Mouse (Mus musculus): ENCODE data around the gene Gm44965. TPM values are rescaled to one million over a fixed set of nuclear protein-coding genes. Genes with fewer than 3 reads are reported as not detected.

Gene Gm44965
- polyA plus RNA-seq, 1 experiment from 2014 or later: not detected

DNA sequence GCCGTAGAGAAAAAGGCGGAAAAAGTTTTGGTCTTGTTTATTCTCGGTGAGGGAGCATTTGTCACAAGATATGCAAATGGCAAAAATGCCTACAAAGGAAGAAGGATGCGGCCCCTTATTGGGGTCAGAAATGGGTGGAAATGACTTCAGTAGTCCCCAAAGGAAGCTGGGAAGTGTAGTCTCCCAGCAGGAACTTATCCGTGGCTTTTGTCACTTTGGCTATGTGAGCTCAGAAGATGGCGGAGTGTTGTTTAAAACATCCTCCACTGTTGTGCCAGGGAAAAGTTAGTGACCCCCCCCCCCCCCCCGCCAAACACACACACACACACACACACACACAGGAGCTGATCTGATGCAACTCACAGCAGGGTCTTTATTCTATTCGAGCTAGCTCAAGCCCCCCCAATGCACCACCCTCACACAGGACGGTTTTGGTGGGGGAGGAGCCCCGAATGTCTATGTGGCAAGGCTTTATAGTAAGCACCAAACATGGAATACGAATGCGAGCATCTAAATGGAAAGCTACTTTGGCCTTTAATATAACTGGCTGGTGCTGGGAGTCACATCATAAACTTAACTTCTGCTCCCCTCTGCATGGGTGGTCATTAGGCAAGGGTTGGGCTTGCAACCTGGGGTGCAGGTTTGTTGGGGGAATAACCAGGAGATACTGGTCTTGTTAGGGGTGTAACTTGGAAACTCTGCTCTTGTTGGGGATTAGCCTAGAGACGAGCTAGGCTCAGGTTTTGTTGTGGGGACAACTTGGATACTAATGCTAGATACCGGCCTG is 38.4 kb upstream of the Gm44965 start:
- H3K4me3 ChIP-seq (ENCODE audit: low read depth, low read length): peak overlapping the region; percentile 32
- 38% methylated on average over 13 of the region's 14 CpGs for WGBS
- H3K4me2 ChIP-seq (ENCODE audit: low read depth, severe bottlenecking): peak overlapping the region; percentile 68

GRCm38 (mm10) chr6:48555956-48556355 is 37.8 kb upstream of the Gm44965 start:
- no peak for DNase-seq (ENCODE audit: low spot score)
- Histone ChIP-seq H3K27me3 (ENCODE audit: control insufficient read depth, insufficient read depth, low read length) (no peaks in the 10 kb centered on the region), H3K27ac (replicated peaks; ENCODE audit: low read depth, low read length) (no peak overlapping the region), H3K4me3 (ENCODE audit: low read depth, low read length) (no peak overlapping the region), H3K9me3 (ENCODE audit: control insufficient read depth, low read length) (no peaks in the 10 kb centered on the region), H3K4me1 (ENCODE audit: control insufficient read depth, insufficient read depth, low read length) (peaks cover 3% of the 10 kb centered on the region; the same call in 1 of the 2 replicates), H3K4me2 (ENCODE audit: low read depth, severe bottlenecking) (no peak overlapping the region), H3K36me3 (ENCODE audit: control insufficient read depth, insufficient read depth, low read length) (no peaks in the 10 kb centered on the region), H3K9ac (ENCODE audit: low read length) (no peak overlapping the region)
- WGBS: 87% methylated on average over 3 of the region's 3 CpGs
- no peak for ATAC-seq (ENCODE audit: insufficient number of reproducible peaks, low FRiP score, low TSS enrichment, low read depth)

More for the DNA sequence above, 38.4 kb upstream of the Gm44965 start:
- no peaks in the 10 kb centered on the region for H3K36me3 ChIP-seq (ENCODE audit: control insufficient read depth, insufficient read depth, low read length)
- no peaks in the 10 kb centered on the region for H3K9me3 ChIP-seq (ENCODE audit: control insufficient read depth, low read length)
- DNase-seq (ENCODE audit: low spot score) (peak; percentile 69), ATAC-seq (ENCODE audit: insufficient number of reproducible peaks, low FRiP score, low TSS enrichment, low read depth) (peak; percentile 61; the same call in 1 of the 2 replicates)
- no peaks in the 10 kb centered on the region for H3K27me3 ChIP-seq (ENCODE audit: control insufficient read depth, insufficient read depth, low read length)
- peak overlapping the region; percentile 76 for H3K9ac ChIP-seq (ENCODE audit: low read length)
- peak overlapping the region; percentile 93 for H3K27ac ChIP-seq (replicated peaks; ENCODE audit: low read depth, low read length)
- H3K4me1 ChIP-seq (ENCODE audit: control insufficient read depth, insufficient read depth, low read length): peaks cover 3% of the 10 kb centered on the region; the same call in 1 of the 2 replicates

DNA sequence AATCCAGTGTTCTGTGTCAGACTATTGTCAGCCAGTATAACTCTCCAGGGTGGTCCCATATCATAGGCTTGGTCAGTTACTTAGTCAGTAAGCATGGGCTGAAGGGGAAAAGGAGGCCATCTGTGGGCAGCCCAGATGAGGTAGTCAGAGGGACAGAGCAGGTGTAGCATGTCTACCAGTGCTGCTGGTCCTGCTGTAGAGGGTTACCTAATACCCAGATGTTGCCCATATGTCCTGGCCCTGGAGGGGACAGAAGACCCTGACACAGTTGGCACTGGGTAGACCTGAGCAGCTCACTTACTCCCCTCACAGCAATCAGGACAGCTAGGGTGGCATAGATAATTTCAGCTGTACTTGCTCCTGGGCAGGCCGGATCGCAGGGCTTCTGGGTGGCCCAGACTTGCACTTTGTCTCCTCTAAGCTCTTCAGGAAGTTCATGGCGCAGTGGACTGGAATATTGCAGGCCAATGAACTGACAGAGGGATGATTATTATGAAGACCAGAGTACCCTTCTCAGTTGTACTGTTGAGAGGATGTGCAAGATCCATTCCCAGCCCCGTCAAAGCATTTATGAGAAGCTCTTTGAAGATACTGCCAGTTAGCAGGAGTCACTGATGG is 27.9 kb upstream of the Gm44965 start:
- Histone ChIP-seq H3K4me3 (ENCODE audit: low read depth, low read length) (no peak overlapping the region), H3K27me3 (ENCODE audit: control insufficient read depth, insufficient read depth, low read length) (no peaks in the 10 kb centered on the region), H3K36me3 (ENCODE audit: control insufficient read depth, insufficient read depth, low read length) (no peaks in the 10 kb centered on the region), H3K4me2 (ENCODE audit: low read depth, severe bottlenecking) (no peak overlapping the region), H3K27ac (replicated peaks; ENCODE audit: low read depth, low read length) (no peak overlapping the region), H3K9ac (ENCODE audit: low read length) (no peak overlapping the region), H3K4me1 (ENCODE audit: control insufficient read depth, insufficient read depth, low read length) (no peaks in the 10 kb centered on the region), H3K9me3 (ENCODE audit: control insufficient read depth, low read length) (no peaks in the 10 kb centered on the region)
- whole genome bisulfite sequencing: 93% methylated on average over 4 of the region's 4 CpGs
- DNase-seq (ENCODE audit: low spot score): no peak
- no peak for ATAC-seq (ENCODE audit: insufficient number of reproducible peaks, low FRiP score, low TSS enrichment, low read depth)

DNA sequence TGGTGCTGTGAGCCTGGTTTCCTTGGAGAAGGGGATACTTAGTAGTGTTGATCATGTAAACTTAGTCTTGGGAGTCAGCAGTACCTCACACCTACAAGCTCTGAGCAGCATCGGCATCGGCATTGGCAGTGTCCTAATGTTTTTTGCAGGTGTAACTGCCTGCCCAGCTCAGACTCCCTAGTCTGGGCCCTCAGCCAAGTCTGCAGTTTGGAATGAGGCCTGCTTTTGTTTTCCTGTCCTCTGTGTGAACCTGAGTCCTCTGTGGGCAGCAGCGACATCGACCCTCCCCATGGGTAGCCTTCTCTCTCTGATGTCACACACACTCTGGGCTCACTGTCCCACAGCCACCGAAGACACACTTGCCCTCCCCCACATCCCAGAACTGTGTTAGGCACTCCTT is 27.4 kb upstream of the Gm44965 start:
- Histone ChIP-seq H3K27ac (replicated peaks; ENCODE audit: low read depth, low read length) (no peak overlapping the region), H3K36me3 (ENCODE audit: control insufficient read depth, insufficient read depth, low read length) (no peaks in the 10 kb centered on the region), H3K4me2 (ENCODE audit: low read depth, severe bottlenecking) (no peak overlapping the region), H3K4me3 (ENCODE audit: low read depth, low read length) (no peak overlapping the region), H3K4me1 (ENCODE audit: control insufficient read depth, insufficient read depth, low read length) (no peaks in the 10 kb centered on the region), H3K27me3 (ENCODE audit: control insufficient read depth, insufficient read depth, low read length) (no peaks in the 10 kb centered on the region), H3K9ac (ENCODE audit: low read length) (0 out of 2 replicates have a peak overlapping the region, but pooled peaks have one; percentile 7), H3K9me3 (ENCODE audit: control insufficient read depth, low read length) (no peaks in the 10 kb centered on the region)
- no peak for DNase-seq (ENCODE audit: low spot score)
- WGBS: 79% methylated on average over 5 of the region's 5 CpGs
- ATAC-seq (ENCODE audit: insufficient number of reproducible peaks, low FRiP score, low TSS enrichment, low read depth): no peak

GRCm38 (mm10) chr6:48568036-48568984 is 25.4 kb upstream of the Gm44965 start:
- Histone ChIP-seq H3K27ac (replicated peaks; ENCODE audit: low read depth, low read length) (no peak overlapping the region), H3K27me3 (ENCODE audit: control insufficient read depth, insufficient read depth, low read length) (no peaks in the 10 kb centered on the region), H3K4me2 (ENCODE audit: low read depth, severe bottlenecking) (no peak overlapping the region), H3K4me3 (ENCODE audit: low read depth, low read length) (no peak overlapping the region), H3K9me3 (ENCODE audit: control insufficient read depth, low read length) (no peaks in the 10 kb centered on the region), H3K4me1 (ENCODE audit: control insufficient read depth, insufficient read depth, low read length) (peaks cover 3% of the 10 kb centered on the region), H3K36me3 (ENCODE audit: control insufficient read depth, insufficient read depth, low read length) (no peaks in the 10 kb centered on the region), H3K9ac (ENCODE audit: low read length) (no peak overlapping the region)
- no peak for ATAC-seq (ENCODE audit: insufficient number of reproducible peaks, low FRiP score, low TSS enrichment, low read depth)
- WGBS: 91% methylated on average over 21 of the region's 21 CpGs
- DNase-seq (ENCODE audit: low spot score): no peak

DNA sequence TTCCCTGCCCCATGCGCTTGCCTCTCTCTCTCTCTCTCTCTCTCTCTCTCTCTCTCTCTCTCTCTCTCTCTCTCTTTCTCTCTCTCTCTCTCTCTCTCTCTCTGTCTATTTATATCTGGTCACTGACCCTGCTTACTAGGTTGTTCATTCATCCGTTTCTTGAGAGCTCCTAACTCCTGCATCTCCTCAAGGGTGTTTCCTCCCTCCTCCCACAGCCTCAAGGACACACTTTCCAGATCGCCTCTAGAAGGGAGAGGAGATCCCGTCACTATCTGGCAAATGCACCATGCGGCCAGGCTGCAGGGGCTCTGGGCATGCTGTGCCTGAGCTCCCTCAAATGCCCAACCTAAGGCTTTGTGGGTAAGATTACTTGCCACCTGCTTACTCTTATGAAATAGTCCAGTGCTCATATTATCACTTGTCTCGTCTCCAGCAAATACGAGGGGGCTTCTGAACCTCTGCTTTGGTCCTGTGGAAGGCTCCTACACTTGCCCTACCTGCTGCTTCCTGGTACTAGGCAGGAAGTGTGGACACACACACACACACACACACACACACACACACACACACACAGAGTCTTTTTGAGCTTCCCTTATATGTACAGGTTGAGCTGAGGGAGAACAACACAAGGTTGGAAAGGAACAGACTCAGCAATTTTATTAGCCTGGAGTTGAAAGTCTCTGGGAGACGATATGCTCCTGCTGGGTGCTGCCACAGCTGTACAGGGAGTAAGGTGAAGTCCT is 24.5 kb upstream of the Gm44965 start:
- Histone ChIP-seq H3K9ac (ENCODE audit: low read length) (no peak overlapping the region), H3K36me3 (ENCODE audit: control insufficient read depth, insufficient read depth, low read length) (no peaks in the 10 kb centered on the region), H3K27ac (replicated peaks; ENCODE audit: low read depth, low read length) (no peak overlapping the region), H3K27me3 (ENCODE audit: control insufficient read depth, insufficient read depth, low read length) (no peaks in the 10 kb centered on the region), H3K4me2 (ENCODE audit: low read depth, severe bottlenecking) (no peak overlapping the region), H3K9me3 (ENCODE audit: control insufficient read depth, low read length) (no peaks in the 10 kb centered on the region), H3K4me3 (ENCODE audit: low read depth, low read length) (no peak overlapping the region), H3K4me1 (ENCODE audit: control insufficient read depth, insufficient read depth, low read length) (peaks cover 5% of the 10 kb centered on the region)
- 92% methylated on average over 8 of the region's 8 CpGs for WGBS
- ATAC-seq (ENCODE audit: insufficient number of reproducible peaks, low FRiP score, low TSS enrichment, low read depth): no peak
- no peak for DNase-seq (ENCODE audit: low spot score)

DNA sequence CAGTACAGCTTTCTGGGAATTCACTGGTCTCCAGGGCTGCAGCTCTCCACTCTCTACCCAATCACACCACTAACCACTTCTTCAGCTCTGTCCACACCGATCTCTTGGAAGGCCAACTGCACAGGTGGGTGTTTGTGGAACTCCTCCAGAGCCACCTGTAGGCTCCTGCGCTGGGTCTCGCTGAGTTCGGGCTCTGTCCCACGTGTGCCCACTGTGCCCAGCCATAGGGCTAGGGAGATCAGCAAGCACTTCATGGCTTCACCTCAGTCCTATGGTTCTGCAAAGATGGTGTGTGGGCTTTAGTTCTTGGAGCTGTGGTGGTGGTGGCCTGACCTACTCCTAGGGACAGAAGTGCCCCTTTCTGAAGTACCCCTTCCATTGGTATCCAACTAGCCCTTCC is 21.7 kb upstream of the Gm44965 start:
- DNase-seq (ENCODE audit: low spot score) (no peak), ATAC-seq (ENCODE audit: insufficient number of reproducible peaks, low FRiP score, low TSS enrichment, low read depth) (no peak)
- no peak overlapping the region for H3K27ac ChIP-seq (replicated peaks; ENCODE audit: low read depth, low read length)
- no peaks in the 10 kb centered on the region for H3K27me3 ChIP-seq (ENCODE audit: control insufficient read depth, insufficient read depth, low read length)
- no peak overlapping the region for H3K9ac ChIP-seq (ENCODE audit: low read length)
- 92% methylated on average over 5 of the region's 5 CpGs for WGBS
- no peaks in the 10 kb centered on the region for H3K9me3 ChIP-seq (ENCODE audit: control insufficient read depth, low read length)
- H3K36me3 ChIP-seq (ENCODE audit: control insufficient read depth, insufficient read depth, low read length): no peaks in the 10 kb centered on the region
- peaks cover 5% of the 10 kb centered on the region for H3K4me1 ChIP-seq (ENCODE audit: control insufficient read depth, insufficient read depth, low read length)
- no peak overlapping the region for H3K4me3 ChIP-seq (ENCODE audit: low read depth, low read length)
- no peak overlapping the region for H3K4me2 ChIP-seq (ENCODE audit: low read depth, severe bottlenecking)
